Mouse (Mus musculus): Measurements from ENCODE around the gene Pik3cb. TPM values are rescaled to one million over a fixed set of nuclear protein-coding genes. Genes with fewer than 3 reads are reported as not detected.

The Pik3cb gene
- polyA plus RNA-seq, 1 experiment from 2014 or later = 2.3 TPM

DNA sequence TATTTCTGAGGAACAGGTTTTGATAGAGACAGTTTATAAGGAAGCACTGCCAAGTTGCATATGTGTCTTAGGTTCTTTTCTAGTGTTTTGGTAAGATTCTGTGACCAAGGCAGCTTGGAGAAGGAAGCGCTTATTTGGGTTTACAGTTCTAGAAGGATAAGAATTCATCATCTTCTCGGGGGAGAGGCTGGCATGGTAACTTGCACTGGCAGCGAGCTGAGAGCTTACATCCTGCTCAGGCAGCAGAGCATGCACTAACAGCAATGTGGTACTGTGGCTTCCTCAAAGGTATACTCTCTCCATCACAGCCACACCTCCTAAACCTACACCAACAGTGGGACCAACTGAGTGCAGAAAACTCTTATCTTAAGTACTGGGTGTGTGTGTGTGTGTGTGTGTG, 123.7 kb downstream of the Pik3cb start:
- ATAC-seq (no peak), DNase-seq (no peak)
- Histone ChIP-seq H3K4me3 (ENCODE audit: low read depth, low read length) (no peak overlapping the region), H3K9ac (replicated peaks) (no peak overlapping the region), H3K4me2 (ENCODE audit: low read depth, low read length) (no peak overlapping the region), H3K36me3 (replicated peaks; ENCODE audit: insufficient read depth, low read length) (no peaks in the 10 kb centered on the region), H3K27me3 (ENCODE audit: insufficient read depth, low read length) (no peaks in the 10 kb centered on the region), H3K4me1 (ENCODE audit: insufficient read depth) (no peaks in the 10 kb centered on the region), H3K27ac (ENCODE audit: low read depth) (no peak overlapping the region), H3K9me3 (ENCODE audit: low read length) (no peaks in the 10 kb centered on the region)
- TF ChIP-seq EP300 (IDR thresholded peaks at IDR 0.05; ENCODE audit: low read depth) = no peak
- no peak for TF ChIP-seq CTCF (IDR thresholded peaks at IDR 0.05; ENCODE audit: low read depth)
- WGBS (ENCODE audit: insufficient replicate concordance) = 56% methylated on average over 3 of the region's 3 CpGs

DNA sequence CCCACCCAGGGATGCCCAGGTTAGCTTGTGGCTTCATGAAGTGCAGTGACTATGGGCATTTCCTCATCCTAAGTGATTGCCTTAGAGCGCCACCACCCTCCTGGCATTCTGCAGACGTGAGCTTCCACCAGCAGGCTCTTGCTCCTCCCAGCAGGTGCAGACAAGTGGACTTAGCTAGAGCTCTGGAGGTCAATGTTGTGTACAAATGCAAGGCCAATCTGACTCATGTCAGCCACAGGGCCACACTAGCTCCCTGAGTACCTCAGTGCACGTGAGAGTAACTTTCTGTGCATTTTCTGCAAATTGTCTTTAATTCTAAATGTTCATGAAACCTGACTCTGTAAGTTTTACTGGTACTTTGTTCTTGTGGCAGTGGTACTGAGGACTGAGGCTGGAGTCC, 124.1 kb downstream of the Pik3cb start:
- no peak for TF ChIP-seq EP300 (IDR thresholded peaks at IDR 0.05; ENCODE audit: low read depth)
- no peak for TF ChIP-seq CTCF (IDR thresholded peaks at IDR 0.05; ENCODE audit: low read depth)
- Histone ChIP-seq H3K27me3 (ENCODE audit: insufficient read depth, low read length) (no peaks in the 10 kb centered on the region), H3K27ac (ENCODE audit: low read depth) (no peak overlapping the region), H3K4me2 (ENCODE audit: low read depth, low read length) (no peak overlapping the region), H3K9ac (replicated peaks) (no peak overlapping the region), H3K4me1 (ENCODE audit: insufficient read depth) (no peaks in the 10 kb centered on the region), H3K9me3 (ENCODE audit: low read length) (no peaks in the 10 kb centered on the region), H3K36me3 (replicated peaks; ENCODE audit: insufficient read depth, low read length) (no peaks in the 10 kb centered on the region), H3K4me3 (ENCODE audit: low read depth, low read length) (no peak overlapping the region)
- ATAC-seq (no peak), DNase-seq (no peak)
- WGBS (ENCODE audit: insufficient replicate concordance) = 70% methylated on average over 3 of the region's 3 CpGs

DNA sequence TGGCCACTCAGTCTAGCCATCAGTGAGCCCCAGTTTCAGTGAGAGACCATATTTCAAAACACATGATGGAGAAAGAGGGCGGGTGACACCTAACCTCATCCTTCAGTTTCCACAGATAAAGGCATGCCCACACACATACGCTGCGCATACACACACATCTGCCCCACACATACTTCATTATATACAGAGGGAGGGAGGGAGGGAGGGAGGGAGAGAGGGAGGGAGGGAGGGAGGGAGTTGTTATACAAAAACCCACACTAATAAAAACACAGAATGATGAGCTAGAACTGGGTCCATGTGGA, 130.6 kb downstream of the Pik3cb start:
- ATAC-seq = no peak
- H3K27ac ChIP-seq (ENCODE audit: low read depth) = no peak overlapping the region
- H3K27me3 ChIP-seq (ENCODE audit: insufficient read depth, low read length) = no peaks in the 10 kb centered on the region
- no peaks in the 10 kb centered on the region for H3K9me3 ChIP-seq (ENCODE audit: low read length)
- H3K4me3 ChIP-seq (ENCODE audit: low read depth, low read length) = no peak overlapping the region
- WGBS (ENCODE audit: insufficient replicate concordance) = 64% methylated on average over 3 of the region's 3 CpGs
- DNase-seq = no peak
- no peaks in the 10 kb centered on the region for H3K36me3 ChIP-seq (replicated peaks; ENCODE audit: insufficient read depth, low read length)
- TF ChIP-seq EP300 (IDR thresholded peaks at IDR 0.05; ENCODE audit: low read depth) = no peak
- TF ChIP-seq CTCF (IDR thresholded peaks at IDR 0.05; ENCODE audit: low read depth) = no peak
- no peak overlapping the region for H3K9ac ChIP-seq (replicated peaks)
- no peak overlapping the region for H3K4me2 ChIP-seq (ENCODE audit: low read depth, low read length)
- H3K4me1 ChIP-seq (ENCODE audit: insufficient read depth) = no peaks in the 10 kb centered on the region

DNA sequence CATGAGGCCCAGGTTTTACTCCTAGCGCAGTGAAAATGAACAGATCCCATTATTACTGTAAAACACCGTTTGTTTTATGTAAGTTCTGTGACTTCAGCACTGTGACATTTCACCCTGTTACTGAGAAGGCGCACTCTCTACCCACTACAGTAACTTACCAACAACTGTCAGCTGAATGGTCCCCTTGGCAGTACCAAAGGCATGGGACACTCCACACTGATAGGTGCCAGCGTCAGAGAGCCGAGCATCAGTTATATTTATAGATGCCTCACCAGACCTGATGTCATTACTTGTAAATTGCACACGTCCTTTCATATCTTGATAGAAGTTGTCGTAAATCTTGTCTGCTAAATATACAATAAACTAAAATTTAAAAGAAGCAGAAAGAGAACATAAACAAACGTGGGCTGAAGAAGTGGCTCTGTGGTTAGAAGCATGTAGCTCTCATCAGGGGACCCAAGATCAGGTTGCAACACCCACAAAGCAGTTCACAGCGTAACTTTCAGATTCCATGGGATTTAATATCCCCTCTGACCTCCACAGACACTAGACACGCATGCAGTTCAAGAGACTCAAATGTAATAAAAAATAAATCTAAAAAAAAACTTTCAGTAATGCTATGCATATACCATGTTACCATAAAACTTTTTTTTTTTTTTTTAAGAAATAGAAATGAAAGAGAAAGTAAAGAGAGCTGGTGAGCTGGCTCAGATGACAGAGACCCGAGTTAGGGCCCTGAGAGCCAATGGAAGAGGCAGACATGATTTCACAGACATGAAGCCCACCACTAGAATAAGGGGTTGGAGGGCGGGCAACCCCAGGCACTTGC, 131.1 kb downstream of the Pik3cb start:
- H3K36me3 ChIP-seq (replicated peaks; ENCODE audit: insufficient read depth, low read length) = no peaks in the 10 kb centered on the region
- H3K27ac ChIP-seq (ENCODE audit: low read depth) = no peak overlapping the region
- H3K9me3 ChIP-seq (ENCODE audit: low read length) = no peaks in the 10 kb centered on the region
- H3K9ac ChIP-seq (replicated peaks) = no peak overlapping the region
- no peak for ATAC-seq
- H3K27me3 ChIP-seq (ENCODE audit: insufficient read depth, low read length) = no peaks in the 10 kb centered on the region
- no peak overlapping the region for H3K4me2 ChIP-seq (ENCODE audit: low read depth, low read length)
- no peak overlapping the region for H3K4me3 ChIP-seq (ENCODE audit: low read depth, low read length)
- DNase-seq = no peak
- TF ChIP-seq CTCF (IDR thresholded peaks at IDR 0.05; ENCODE audit: low read depth) = no peak
- TF ChIP-seq EP300 (IDR thresholded peaks at IDR 0.05; ENCODE audit: low read depth) = no peak
- WGBS (ENCODE audit: insufficient replicate concordance) = 68% methylated on average over 12 of the region's 12 CpGs
- H3K4me1 ChIP-seq (ENCODE audit: insufficient read depth) = no peaks in the 10 kb centered on the region

DNA sequence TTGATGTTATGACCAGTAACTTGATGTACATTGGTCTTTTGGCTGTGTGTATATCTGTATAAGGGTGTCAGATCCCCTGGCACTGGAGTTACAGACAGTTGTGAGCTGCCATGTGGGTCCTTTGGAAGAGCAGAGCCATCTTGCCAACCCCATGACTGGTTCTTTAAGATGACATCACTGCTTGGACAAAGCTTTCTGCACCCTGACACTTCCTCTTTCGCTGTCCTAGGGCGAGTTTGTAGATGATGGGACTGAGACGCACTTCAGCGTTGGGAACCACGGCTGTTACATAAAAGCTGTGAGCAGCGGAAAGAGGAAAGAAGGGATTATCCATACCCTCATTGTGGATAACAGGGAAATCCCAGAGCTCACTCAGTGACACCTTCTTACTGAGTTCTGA, 139.1 kb downstream of the Pik3cb start:
- H3K27ac ChIP-seq (ENCODE audit: low read depth) = no peak overlapping the region
- WGBS (ENCODE audit: insufficient replicate concordance) = 73% methylated on average over 6 of the region's 6 CpGs

DNA sequence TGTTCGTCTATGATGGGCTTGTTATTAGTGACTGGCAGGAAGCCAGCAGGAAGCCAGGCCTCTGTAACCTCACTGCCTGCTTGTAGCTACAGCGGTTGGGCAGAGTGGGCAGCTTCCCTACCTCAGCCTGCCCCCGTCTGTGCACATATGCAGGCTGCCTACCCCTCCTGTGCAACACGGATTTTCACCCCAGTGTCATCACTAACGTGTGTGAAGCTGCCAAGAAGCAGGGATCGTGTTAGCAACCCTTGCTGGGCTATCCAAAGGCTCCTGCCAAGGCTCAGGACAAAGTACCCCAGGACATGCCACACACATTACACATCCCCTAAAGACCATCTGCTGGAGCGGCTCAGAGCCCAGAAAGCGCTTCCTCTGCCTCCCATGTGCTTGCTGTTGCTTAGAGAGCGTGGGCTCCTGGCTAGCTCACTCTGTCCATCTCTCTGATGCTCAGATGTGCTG, 140.5 kb downstream of the Pik3cb start:
- WGBS (ENCODE audit: insufficient replicate concordance) = 51% methylated on average over 9 of the region's 9 CpGs
- DNase-seq (no peak), ATAC-seq (no peak)
- H3K36me3 ChIP-seq (replicated peaks; ENCODE audit: insufficient read depth, low read length) = 0 out of 2 replicates have a peak, but pooled peaks cover 10% of the 10 kb centered on the region
- no peaks in the 10 kb centered on the region for H3K9me3 ChIP-seq (ENCODE audit: low read length)
- TF ChIP-seq EP300 (IDR thresholded peaks at IDR 0.05; ENCODE audit: low read depth) (no peak), CTCF (IDR thresholded peaks at IDR 0.05; ENCODE audit: low read depth) (no peak)
- H3K4me1 ChIP-seq (ENCODE audit: insufficient read depth) = no peaks in the 10 kb centered on the region
- H3K4me2 ChIP-seq (ENCODE audit: low read depth, low read length) = no peak overlapping the region
- H3K9ac ChIP-seq (replicated peaks) = no peak overlapping the region
- no peak overlapping the region for H3K27ac ChIP-seq (ENCODE audit: low read depth)
- H3K4me3 ChIP-seq (ENCODE audit: low read depth, low read length) = no peak overlapping the region
- H3K27me3 ChIP-seq (ENCODE audit: insufficient read depth, low read length) = no peaks in the 10 kb centered on the region

More for the DNA sequence above, 139.1 kb downstream of the Pik3cb start:
- ATAC-seq (no peak), DNase-seq (no peak)
- H3K4me1 ChIP-seq (ENCODE audit: insufficient read depth) = no peaks in the 10 kb centered on the region
- H3K9ac ChIP-seq (replicated peaks) = no peak overlapping the region
- TF ChIP-seq EP300 (IDR thresholded peaks at IDR 0.05; ENCODE audit: low read depth) = no peak
- TF ChIP-seq CTCF (IDR thresholded peaks at IDR 0.05; ENCODE audit: low read depth) = no peak
- no peak overlapping the region for H3K4me3 ChIP-seq (ENCODE audit: low read depth, low read length)
- no peaks in the 10 kb centered on the region for H3K9me3 ChIP-seq (ENCODE audit: low read length)
- no peaks in the 10 kb centered on the region for H3K27me3 ChIP-seq (ENCODE audit: insufficient read depth, low read length)
- no peak overlapping the region for H3K4me2 ChIP-seq (ENCODE audit: low read depth, low read length)
- H3K36me3 ChIP-seq (replicated peaks; ENCODE audit: insufficient read depth, low read length) = 0 out of 2 replicates have a peak, but pooled peaks cover 10% of the 10 kb centered on the region
